Mouse (Mus musculus): ENCODE measurements around the gene Rasa3. TPM values are rescaled to one million over a fixed set of nuclear protein-coding genes. Genes with fewer than 3 reads are reported as not detected.

The Rasa3 gene
- polyA plus RNA-seq (2015; fragmentation: Nextera tagmentation; extraction: Ambion mirVana): 14.0 and 15.6 TPM in 2 replicates

DNA sequence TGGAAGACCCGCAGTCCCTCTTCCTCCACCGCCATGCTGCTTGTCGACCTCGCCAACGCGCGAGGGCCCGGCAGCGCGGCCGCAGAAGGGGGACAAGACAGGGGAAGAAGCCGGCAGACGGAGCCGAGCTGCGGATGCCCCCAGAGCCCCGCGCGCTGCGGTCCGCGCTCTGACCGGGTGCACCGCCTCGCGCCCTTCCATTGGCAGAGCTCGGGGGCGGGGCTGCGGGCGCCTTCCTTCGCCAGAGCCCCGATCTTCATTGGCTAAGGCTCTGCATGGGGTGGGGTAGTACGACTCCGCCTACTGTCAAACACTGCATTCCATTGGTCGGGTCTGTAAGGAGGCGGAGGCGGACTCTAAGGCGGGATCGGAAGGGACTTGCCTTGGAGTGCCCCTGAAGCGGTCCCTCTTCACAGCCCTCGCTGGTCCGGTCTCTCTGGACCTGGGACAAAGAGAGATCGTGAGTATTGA is at the start of gene Rasa3:
Gene Rasa3, minus strand, starts transcription at position 191 of the 471 bp plus-strand sequence.
- Histone ChIP-seq H3K4me1 (replicated peaks; ENCODE audit: insufficient read depth, low read length) (peaks cover 17% of the 10 kb centered on the region; the same call in 1 of the 2 replicates), H3K4me3 (replicated peaks; ENCODE audit: low read depth, low read length) (peak within 1 kb of the TSS; percentile 71), H3K27me3 (ENCODE audit: insufficient read depth, low read length) (no peaks in the 10 kb centered on the region), H3K9ac (ENCODE audit: low read depth, low read length) (peak within 1 kb of the TSS; percentile 60), H3K9me3 (replicated peaks; ENCODE audit: low read length) (no peaks in the 10 kb centered on the region), H3K36me3 (ENCODE audit: insufficient read depth, low read length) (no peaks in the 10 kb centered on the region), H3K4me2 (ENCODE audit: low read length) (peak within 1 kb of the TSS; percentile 77), H3K27ac (peak within 1 kb of the TSS; percentile 83)
- no peak; the same call in 1 of the 2 replicates for TF ChIP-seq CTCF (IDR thresholded peaks at IDR 0.05; ENCODE audit: low read depth)
- WGBS: under 1% methylated on average over 33 of the region's 42 CpGs
- ATAC-seq (replicated peaks; ENCODE audit: low FRiP score, low read depth) (peak; percentile 99), DNase-seq (ENCODE audit: low spot score) (peak; percentile 100)

GRCm38 (mm10) chr8:13725722-13726121 is 48.3 kb upstream of the Rasa3 start:
- Histone ChIP-seq H3K4me1 (replicated peaks; ENCODE audit: insufficient read depth, low read length) (no peaks in the 10 kb centered on the region), H3K9me3 (replicated peaks; ENCODE audit: low read length) (no peaks in the 10 kb centered on the region), H3K36me3 (ENCODE audit: insufficient read depth, low read length) (no peaks in the 10 kb centered on the region), H3K27me3 (ENCODE audit: insufficient read depth, low read length) (no peaks in the 10 kb centered on the region), H3K9ac (ENCODE audit: low read depth, low read length) (no peak overlapping the region), H3K4me2 (ENCODE audit: low read length) (no peak overlapping the region), H3K27ac (no peak overlapping the region), H3K4me3 (replicated peaks; ENCODE audit: low read depth, low read length) (no peak overlapping the region)
- ATAC-seq (replicated peaks; ENCODE audit: low FRiP score, low read depth) (no peak), DNase-seq (ENCODE audit: low spot score) (peak; percentile 83)
- peak; percentile 69 for TF ChIP-seq CTCF (IDR thresholded peaks at IDR 0.05; ENCODE audit: low read depth)

GRCm38 (mm10) chr8:13718980-13719379 is 41.6 kb upstream of the Rasa3 start:
- Histone ChIP-seq H3K9me3 (replicated peaks; ENCODE audit: low read length) (no peaks in the 10 kb centered on the region), H3K4me1 (replicated peaks; ENCODE audit: insufficient read depth, low read length) (no peaks in the 10 kb centered on the region), H3K4me2 (ENCODE audit: low read length) (no peak overlapping the region), H3K27ac (no peak overlapping the region), H3K9ac (ENCODE audit: low read depth, low read length) (no peak overlapping the region), H3K27me3 (ENCODE audit: insufficient read depth, low read length) (no peaks in the 10 kb centered on the region), H3K36me3 (ENCODE audit: insufficient read depth, low read length) (no peaks in the 10 kb centered on the region), H3K4me3 (replicated peaks; ENCODE audit: low read depth, low read length) (no peak overlapping the region)
- ATAC-seq (replicated peaks; ENCODE audit: low FRiP score, low read depth): no peak
- DNase-seq (ENCODE audit: low spot score): no peak
- no peak for TF ChIP-seq CTCF (IDR thresholded peaks at IDR 0.05; ENCODE audit: low read depth)
- WGBS: 92% methylated on average over 8 of the region's 8 CpGs

GRCm38 (mm10) chr8:13708514-13708913 is 31.1 kb upstream of the Rasa3 start:
- Histone ChIP-seq H3K4me3 (replicated peaks; ENCODE audit: low read depth, low read length) (no peak overlapping the region), H3K9me3 (replicated peaks; ENCODE audit: low read length) (no peaks in the 10 kb centered on the region), H3K4me1 (replicated peaks; ENCODE audit: insufficient read depth, low read length) (no peaks in the 10 kb centered on the region), H3K27me3 (ENCODE audit: insufficient read depth, low read length) (no peaks in the 10 kb centered on the region), H3K36me3 (ENCODE audit: insufficient read depth, low read length) (no peaks in the 10 kb centered on the region), H3K27ac (no peak overlapping the region), H3K4me2 (ENCODE audit: low read length) (no peak overlapping the region), H3K9ac (ENCODE audit: low read depth, low read length) (no peak overlapping the region)
- no peak for ATAC-seq (replicated peaks; ENCODE audit: low FRiP score, low read depth)
- no peak for DNase-seq (ENCODE audit: low spot score)
- no peak for TF ChIP-seq CTCF (IDR thresholded peaks at IDR 0.05; ENCODE audit: low read depth)
- WGBS: 91% methylated on average over 5 of the region's 5 CpGs

DNA sequence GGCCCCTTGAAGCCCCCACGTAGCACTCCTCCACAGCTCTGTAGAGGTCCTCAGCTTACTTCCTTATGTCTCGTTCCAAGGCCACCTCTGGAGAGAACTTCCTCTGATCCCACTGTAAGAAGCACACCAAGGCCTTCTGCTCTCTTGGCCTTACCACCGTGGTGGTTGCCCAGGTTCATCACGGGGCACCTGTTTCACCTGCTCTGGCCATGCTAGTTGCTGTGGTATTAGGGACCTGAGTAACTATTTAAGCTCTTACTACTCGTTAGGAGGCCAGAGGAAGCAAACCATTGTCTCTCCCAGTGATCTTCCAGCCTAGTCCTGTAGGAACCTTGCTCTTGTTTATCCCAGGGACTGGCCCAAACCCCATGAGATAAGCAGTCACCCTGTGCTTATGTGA is 29.5 kb upstream of the Rasa3 start:
- Histone ChIP-seq H3K27me3 (ENCODE audit: insufficient read depth, low read length) (no peaks in the 10 kb centered on the region), H3K4me2 (ENCODE audit: low read length) (no peak overlapping the region), H3K4me1 (replicated peaks; ENCODE audit: insufficient read depth, low read length) (no peaks in the 10 kb centered on the region), H3K9me3 (replicated peaks; ENCODE audit: low read length) (no peaks in the 10 kb centered on the region), H3K4me3 (replicated peaks; ENCODE audit: low read depth, low read length) (no peak overlapping the region), H3K36me3 (ENCODE audit: insufficient read depth, low read length) (no peaks in the 10 kb centered on the region), H3K9ac (ENCODE audit: low read depth, low read length) (no peak overlapping the region), H3K27ac (no peak overlapping the region)
- WGBS: 81% methylated on average over 5 of the region's 5 CpGs
- ATAC-seq (replicated peaks; ENCODE audit: low FRiP score, low read depth): no peak
- TF ChIP-seq CTCF (IDR thresholded peaks at IDR 0.05; ENCODE audit: low read depth): no peak
- no peak for DNase-seq (ENCODE audit: low spot score)

GRCm38 (mm10) chr8:13705668-13706067 is 28.3 kb upstream of the Rasa3 start, which contains the start of gene Cfap97d2:
Gene Cfap97d2 (plus strand): TSS chr8:13705889.
- ATAC-seq (replicated peaks; ENCODE audit: low FRiP score, low read depth) (0 out of 2 replicates have a peak, but pooled peaks have one; percentile 61), DNase-seq (ENCODE audit: low spot score) (peak; percentile 58)
- WGBS: 6% methylated on average over 5 of the region's 5 CpGs
- Histone ChIP-seq H3K27me3 (ENCODE audit: insufficient read depth, low read length) (no peaks in the 10 kb centered on the region), H3K4me1 (replicated peaks; ENCODE audit: insufficient read depth, low read length) (no peaks in the 10 kb centered on the region), H3K4me3 (replicated peaks; ENCODE audit: low read depth, low read length) (no peak within 1 kb of the TSS), H3K9ac (ENCODE audit: low read depth, low read length) (no peak within 1 kb of the TSS), H3K36me3 (ENCODE audit: insufficient read depth, low read length) (no peaks in the 10 kb centered on the region), H3K4me2 (ENCODE audit: low read length) (no peak within 1 kb of the TSS), H3K9me3 (replicated peaks; ENCODE audit: low read length) (no peaks in the 10 kb centered on the region), H3K27ac (no peak within 1 kb of the TSS)
- no peak for TF ChIP-seq CTCF (IDR thresholded peaks at IDR 0.05; ENCODE audit: low read depth)

DNA sequence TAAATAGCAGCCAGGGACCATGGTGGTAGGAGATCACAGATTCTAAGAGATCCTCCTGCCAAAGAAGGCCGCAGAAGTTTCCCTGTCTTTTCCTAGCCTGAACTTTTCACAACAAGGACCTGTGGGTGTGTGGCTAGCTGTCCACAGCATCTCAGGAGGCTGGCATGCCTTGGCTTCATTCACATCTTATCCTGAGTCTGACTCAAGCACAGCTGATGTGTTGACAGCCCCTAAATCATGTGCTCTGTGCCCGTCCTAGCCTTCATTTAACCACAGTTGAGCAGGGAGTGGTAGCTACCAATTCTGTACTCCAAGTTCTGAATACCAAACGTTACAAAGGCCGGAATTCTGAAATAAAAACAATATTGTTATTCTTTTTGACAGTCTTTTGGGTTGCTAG is 26.9 kb upstream of the Rasa3 start:
- no peak overlapping the region for H3K4me2 ChIP-seq (ENCODE audit: low read length)
- H3K27me3 ChIP-seq (ENCODE audit: insufficient read depth, low read length): no peaks in the 10 kb centered on the region
- WGBS: 80% methylated on average over 4 of the region's 4 CpGs
- no peak overlapping the region for H3K9ac ChIP-seq (ENCODE audit: low read depth, low read length)
- TF ChIP-seq CTCF (IDR thresholded peaks at IDR 0.05; ENCODE audit: low read depth): no peak
- no peak overlapping the region for H3K4me3 ChIP-seq (replicated peaks; ENCODE audit: low read depth, low read length)
- no peak for ATAC-seq (replicated peaks; ENCODE audit: low FRiP score, low read depth)
- no peaks in the 10 kb centered on the region for H3K4me1 ChIP-seq (replicated peaks; ENCODE audit: insufficient read depth, low read length)
- H3K9me3 ChIP-seq (replicated peaks; ENCODE audit: low read length): no peaks in the 10 kb centered on the region
- H3K27ac ChIP-seq: no peak overlapping the region
- no peak for DNase-seq (ENCODE audit: low spot score)
- H3K36me3 ChIP-seq (ENCODE audit: insufficient read depth, low read length): no peaks in the 10 kb centered on the region

All from kidney, postnatal 0 days (tissue).